Mouse (Mus musculus): Measurements from ENCODE around the gene Pyy. TPM values are rescaled to one million over a fixed set of nuclear protein-coding genes. Genes with fewer than 3 reads are reported as not detected.
A peak's percentile ranks its signal among the peaks of the same experiment; 100 is the strongest.

The Pyy gene
- total RNA-seq (2021) = not detected
- long read RNA-seq, experiment 1 = 0 reads
- long read RNA-seq, experiment 2 = 0 reads

GRCm38 (mm10) chr11:102107732-102108131 lies at the start of gene Pyy:
Gene Pyy (minus strand): TSS chr11:102107832.
- intact Hi-C loops (cut with DNase I) = no loop called here
- DNase-seq (ENCODE audit: low spot score in 2 of 2) = no peak

DNA sequence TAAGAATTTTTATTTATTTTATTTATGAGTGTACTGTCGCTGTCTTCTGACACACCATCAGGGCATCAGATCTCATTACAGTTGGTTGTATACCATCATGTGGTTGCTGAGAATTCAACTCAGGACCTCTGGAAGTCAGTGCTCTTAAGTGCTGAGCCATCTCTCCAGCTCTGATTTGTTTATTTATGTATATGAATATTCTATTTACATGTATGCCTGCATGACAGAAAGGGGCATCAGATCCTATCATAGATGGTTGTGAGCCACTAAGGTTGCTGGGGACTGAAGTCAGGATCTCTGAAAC lies 49.1 kb upstream of the Pyy start:
- intact Hi-C loops (cut with DNase I) = loop anchor here (5.0 kb wide), 2 partner anchors 66 to 111 kb away; partner anchors contain the start of gene Asb16
- no peak for DNase-seq (ENCODE audit: low spot score in 2 of 2)

GRCm38 (mm10) chr11:102156039-102156785 lies 48.6 kb upstream of the Pyy start, which contains the start of gene Tmem101:
Gene Tmem101 (minus strand): TSS chr11:102156404.
- intact Hi-C loops (cut with DNase I) = loop anchor here (5.0 kb wide), 2 partner anchors 66 to 111 kb away; partner anchors contain the start of gene Asb16
- peak; percentile 89 to 95 for DNase-seq (ENCODE audit: low spot score in 2 of 2)

DNA sequence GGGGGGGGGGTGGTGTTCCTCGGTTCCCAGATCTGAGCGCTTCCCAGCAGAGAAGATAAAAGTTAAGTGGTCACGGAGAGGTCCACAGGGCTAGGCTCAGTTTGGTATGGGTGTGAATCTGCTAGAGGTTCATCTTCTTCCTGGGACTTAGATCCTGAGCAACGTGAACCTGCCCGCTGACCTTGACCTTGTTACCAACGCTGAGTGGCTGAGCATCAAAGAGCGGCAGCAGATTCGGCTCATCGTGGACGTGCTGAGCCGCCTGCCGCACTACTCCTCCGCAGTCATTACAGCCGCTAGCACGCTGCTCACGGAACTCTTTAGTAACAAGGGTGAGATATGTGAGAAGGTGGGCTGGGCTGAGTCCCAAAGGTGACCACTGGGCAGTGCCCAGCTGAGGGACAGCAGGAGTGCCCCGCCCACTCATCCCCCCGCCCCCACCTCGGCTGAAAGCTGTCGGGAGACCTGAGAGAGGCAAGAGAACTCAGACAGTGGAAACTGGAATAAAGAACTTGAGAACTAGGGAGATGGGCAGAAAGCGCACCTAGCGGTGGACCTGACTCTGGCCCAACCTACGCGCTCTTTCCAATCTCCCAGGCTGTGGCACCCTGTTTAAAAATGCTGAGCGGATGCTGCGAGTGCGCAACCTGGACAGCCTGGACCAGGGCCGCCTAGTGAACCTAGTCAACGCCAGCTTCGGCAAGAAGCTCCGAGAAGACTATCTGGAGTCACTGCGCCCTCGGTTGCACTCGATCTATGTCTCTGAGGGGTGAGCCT lies 39.8 kb upstream of the Pyy start:
- DNase-seq (ENCODE audit: low spot score in 2 of 2) = no peak
- intact Hi-C loops (cut with DNase I) = no loop called here

DNA sequence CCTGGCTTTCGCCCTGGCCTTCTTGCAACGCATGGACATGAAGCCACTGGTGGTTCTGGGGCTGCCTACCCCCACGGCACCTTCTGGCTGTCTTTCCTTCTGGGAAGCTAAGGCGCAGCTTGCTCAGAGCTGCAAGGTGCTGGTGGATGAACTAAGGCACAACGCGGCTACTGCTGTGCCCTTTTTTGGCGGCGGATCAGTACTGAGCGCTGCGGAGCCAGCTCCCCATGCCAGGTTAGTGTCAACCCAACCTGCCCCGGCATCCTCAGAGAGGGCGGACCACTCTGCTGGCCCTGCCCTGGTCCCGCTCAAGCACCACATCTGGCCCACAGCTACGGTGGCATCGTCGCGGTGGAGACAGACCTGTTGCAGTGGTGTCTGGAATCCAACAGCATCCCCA lies 38.9 kb upstream of the Pyy start:
- intact Hi-C loops (cut with DNase I) = no loop called here
- DNase-seq (ENCODE audit: low spot score in 2 of 2) = no peak

DNA sequence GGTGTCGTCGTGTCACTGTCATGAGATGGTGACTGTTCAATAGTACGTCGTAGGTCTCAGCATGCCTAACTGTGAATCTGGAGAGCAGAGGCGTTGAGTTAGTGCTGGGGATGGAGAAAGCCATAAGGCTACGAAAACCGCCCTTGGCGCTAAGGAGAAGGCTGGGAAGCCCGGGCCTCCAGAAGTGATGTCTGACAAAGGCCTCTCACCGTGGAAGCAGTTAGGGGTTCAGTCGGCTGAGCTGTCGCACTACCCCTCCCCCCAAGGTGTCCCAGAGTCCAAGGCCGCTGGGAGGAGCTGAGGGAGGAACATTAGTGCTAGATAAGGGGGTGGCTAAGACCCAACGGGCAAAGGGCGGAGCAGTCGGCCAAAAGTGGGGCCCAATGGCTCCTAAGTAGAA lies 38.4 kb upstream of the Pyy start:
- no peak for DNase-seq (ENCODE audit: low spot score in 2 of 2)
- intact Hi-C loops (cut with DNase I) = no loop called here

DNA sequence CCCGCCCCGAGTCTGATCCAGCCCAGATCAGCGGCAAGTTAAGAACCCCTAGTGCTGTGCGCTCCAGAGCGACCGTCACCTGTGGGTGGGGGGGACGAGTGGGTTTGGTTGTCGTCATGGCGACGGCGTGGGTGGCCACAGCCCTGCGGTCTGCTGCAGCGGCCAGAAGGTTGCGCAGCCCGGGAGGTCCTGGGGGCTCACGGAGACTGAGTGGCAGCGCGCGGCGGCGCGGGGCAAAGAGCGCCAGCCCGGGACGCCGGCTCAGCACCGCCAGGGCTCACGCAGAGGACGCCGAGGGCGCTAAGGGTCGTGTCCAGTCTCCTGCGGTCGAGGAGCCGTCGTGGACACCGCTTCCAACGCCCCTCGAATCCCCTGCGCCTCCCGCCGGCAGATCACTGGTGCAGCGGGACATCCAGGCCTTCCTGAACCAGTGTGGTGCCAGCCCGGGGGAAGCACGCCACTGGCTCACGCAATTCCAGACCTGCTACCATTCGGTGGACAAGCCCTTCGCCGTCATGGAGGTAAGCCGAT lies 37.9 kb upstream of the Pyy start, which contains the start of gene Nags:
Gene Nags (plus strand): TSS at position 43 of the 531 bp plus-strand sequence.
- no peak for DNase-seq (ENCODE audit: low spot score in 2 of 2)
- intact Hi-C loops (cut with DNase I) = no loop called here

DNA sequence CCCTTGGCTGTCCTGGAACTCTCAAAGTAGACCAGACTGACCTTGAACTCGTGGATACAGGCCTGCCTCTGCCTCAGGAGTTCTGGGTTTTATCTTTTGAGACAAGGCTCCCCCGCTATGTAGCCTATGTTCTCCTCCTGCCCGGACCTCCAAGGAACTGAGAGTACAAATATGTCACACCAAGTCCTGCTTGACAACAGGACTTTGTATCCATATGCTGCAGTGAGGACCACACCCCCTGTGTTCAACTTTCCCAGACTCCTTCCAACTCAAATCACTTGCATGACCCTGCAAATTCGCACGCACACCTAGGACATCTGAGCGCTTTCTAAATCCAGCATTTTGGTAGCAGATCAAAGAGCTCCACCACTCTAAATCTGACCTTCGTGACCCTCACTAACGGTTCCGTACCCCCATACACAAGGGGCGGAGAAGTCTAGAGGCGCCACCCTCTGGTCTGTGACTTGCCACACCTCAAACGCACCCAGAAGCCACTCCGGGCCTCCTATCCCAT lies 37.4 kb upstream of the Pyy start:
- intact Hi-C loops (cut with DNase I) = no loop called here
- DNase-seq (ENCODE audit: low spot score in 2 of 2) = no peak

DNA sequence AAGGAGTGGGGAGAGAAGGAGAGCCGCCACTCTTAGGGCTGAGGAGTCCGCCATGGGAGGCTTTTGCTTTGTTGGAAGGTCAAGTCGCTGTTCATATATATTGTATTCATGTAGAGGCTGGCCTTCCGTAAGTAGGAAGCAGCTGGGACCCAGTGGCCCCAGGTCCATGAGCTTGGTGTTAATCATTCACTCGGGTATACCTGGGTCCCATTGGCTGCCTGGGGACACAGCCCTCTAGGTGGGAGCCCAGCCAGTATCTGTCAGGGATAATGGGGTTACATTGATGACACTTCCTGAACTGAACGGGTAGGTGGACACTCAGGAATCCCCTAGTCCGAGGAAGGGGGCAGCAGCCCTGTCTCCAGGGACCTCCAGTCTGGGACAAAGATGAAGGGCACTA lies 34.7 kb upstream of the Pyy start:
- DNase-seq (ENCODE audit: low spot score in 2 of 2) = no peak
- intact Hi-C loops (cut with DNase I) = no loop called here

GRCm38 (mm10) chr11:102140508-102140907 lies 32.9 kb upstream of the Pyy start:
- intact Hi-C loops (cut with DNase I) = no loop called here
- DNase-seq (ENCODE audit: low spot score in 2 of 2) = peak; percentile 51 to 77

DNA sequence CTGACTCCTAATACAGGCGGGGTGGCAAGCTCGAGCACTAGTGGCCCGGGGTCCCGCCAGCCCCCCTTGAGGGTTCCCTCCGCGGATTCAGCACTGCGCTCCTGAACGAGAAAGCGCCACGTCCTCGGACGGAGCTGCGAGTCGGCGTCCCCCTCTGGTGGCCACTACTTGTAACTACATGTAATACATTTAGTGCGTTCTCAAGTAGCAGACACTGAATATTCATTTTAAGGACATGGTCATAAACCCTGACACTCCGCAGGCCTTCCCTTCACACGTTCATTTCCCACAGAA lies 30.8 kb upstream of the Pyy start:
- intact Hi-C loops (cut with DNase I) = loop anchor here (2.0 to 5.0 kb wide), 4 partner anchors 36 to 152 kb away; partner anchors contain the start of genes Cd300lg and Dusp3
- peak; percentile 62 to 79 for DNase-seq (ENCODE audit: low spot score in 2 of 2)

- intact Hi-C loops (cut with DNase I) = loop anchor here (2.0 to 5.0 kb wide), 4 partner anchors 35 to 151 kb away; partner anchors contain the start of genes Cd300lg and Dusp3
Measured at GRCm38 (mm10) chr11:102137625-102138446, 30.2 kb upstream of the Pyy start.

DNA sequence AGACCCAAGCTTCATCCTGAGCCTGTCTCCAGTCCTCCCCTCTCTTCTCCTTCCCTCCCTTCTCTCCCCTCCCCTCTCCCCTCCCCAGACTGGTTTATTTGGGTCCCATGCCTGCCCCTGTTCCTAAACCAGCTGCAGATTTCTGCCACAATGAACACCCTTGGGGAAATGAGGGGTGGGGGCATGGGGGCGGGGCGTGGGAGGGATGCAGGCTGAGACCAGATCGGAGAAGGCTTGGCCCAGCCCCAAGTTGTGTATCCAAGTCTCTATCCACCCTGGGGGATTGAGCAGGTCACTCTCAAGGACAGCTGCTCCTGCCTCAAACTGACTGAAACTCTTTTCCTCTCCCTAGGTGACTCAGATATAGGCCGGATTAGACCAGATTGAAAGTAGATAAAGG lies 26.9 kb upstream of the Pyy start:
- DNase-seq (ENCODE audit: low spot score in 2 of 2) = no peak
- intact Hi-C loops (cut with DNase I) = no loop called here

More at GRCm38 (mm10) chr11:102137625-102138446, 30.2 kb upstream of the Pyy start:
- no peak for DNase-seq (ENCODE audit: low spot score in 2 of 2)

GRCm38 (mm10) chr11:102117386-102117785 lies 9.8 kb upstream of the Pyy start:
- DNase-seq (ENCODE audit: low spot score in 2 of 2) = no peak
- intact Hi-C loops (cut with DNase I) = no loop called here

DNA sequence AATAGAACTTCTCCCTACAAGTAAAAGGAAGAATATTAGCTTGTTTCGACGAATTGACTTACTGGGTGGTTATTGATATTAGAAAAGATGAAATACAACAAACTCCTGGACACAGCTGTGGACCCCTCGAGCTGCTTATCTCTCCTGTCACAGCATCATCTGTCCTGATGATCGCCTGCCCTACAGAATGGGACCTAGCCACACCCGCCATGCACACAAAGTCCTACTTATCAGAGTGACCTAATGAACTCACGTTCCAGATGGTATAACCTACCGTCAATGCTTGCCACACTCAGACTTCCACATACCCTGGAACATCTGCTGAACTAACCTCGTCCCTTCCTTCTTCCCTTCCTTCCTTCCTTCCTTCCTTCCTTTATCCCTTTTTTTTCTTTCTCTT lies 8.6 kb upstream of the Pyy start:
- intact Hi-C loops (cut with DNase I) = no loop called here
- DNase-seq (ENCODE audit: low spot score in 2 of 2) = no peak

DNA sequence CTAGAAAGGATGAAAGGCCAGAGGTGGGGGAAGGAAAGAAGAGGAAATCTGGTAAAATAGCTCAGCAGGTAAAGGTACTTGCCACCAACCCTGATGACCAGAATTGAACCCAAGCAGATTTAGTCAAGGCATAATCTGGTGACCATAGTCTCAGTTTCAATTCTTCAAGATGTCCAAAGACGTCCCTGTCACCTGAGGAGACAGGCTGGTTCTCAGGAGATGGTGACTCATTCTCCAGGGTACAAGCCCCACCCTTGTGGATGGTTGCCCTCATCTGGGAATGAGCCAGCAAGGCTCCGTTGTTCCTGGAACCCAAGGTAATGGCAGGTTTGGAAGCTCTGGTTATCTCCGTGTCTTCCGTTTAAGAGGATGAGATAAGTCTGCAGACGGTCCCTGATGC lies 3.9 kb upstream of the Pyy start:
- intact Hi-C loops (cut with DNase I) = no loop called here
- DNase-seq (ENCODE audit: low spot score in 2 of 2) = no peak

DNA sequence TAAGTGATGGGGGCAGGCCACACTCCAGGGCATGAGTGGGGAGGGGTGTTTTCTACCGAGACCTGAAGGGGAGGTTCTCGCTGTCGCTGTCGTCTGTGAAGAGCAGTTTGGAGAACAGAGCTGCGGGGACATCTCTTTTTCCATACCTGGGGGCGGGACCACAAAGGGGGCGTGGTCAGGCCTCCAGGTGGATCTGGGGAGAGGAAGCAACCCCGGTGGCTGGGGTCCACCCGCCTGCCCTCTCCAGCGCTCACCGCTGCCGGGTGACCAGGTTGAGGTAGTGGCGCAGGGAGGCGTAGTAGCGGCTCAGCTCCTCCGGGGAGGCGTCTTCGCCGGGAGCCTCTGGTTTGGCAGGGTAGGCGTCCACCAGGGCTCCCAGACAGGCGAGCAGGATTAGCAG lies 721 bp downstream of the Pyy start:
- intact Hi-C loops (cut with DNase I) = no loop called here
- DNase-seq (ENCODE audit: low spot score in 2 of 2) = no peak

DNA sequence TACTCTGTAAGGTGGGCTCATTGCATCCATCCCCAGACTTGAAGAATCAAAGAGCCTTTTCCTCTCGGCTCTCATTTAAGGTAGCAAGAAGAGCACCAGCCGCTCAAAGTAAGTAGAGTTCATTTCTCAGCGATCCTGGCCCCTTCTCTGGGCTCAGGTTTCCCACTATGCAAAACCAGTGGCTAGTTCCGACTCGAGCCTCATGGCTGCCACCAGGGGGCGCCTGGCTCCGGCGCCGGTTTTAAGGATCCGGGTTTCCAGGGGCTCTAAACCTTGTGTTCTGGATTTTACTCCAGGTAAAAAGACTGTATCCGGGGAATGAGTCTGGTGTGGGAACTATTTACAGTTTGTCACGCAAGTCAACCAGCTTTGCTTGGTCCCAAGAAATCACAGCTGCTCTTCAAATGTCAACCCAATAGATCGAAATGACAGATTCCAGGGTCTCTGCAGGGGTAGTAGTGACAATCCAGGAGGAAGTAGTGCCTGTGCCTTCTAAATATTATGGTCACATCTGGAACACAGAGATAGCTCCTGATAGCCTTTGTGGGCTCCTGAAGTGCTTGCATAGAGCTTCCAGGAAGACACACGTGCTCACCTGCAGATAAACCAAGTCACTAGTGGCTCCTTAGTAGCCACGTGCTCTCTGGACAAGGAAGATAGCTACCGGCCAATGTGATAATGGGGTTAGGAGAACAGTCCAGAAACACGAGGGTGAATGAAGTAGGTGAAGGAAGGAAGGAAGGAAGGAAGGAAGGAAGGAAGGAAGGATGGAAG lies 5.0 kb downstream of the Pyy start:
- intact Hi-C loops (cut with DNase I) = loop anchor here (2.0 kb wide), 1 partner anchor 36 kb away; no protein-coding TSS in a partner anchor
- DNase-seq (ENCODE audit: low spot score in 2 of 2) = peak; percentile 40 to 76

- intact Hi-C loops (cut with DNase I) = no loop called here
- no peak for DNase-seq (ENCODE audit: low spot score in 2 of 2)
Measured at GRCm38 (mm10) chr11:102101219-102101618, 6.4 kb downstream of the Pyy start, which contains the start of gene Ppy. Gene Ppy (minus strand): TSS chr11:102101319.
